Mouse (Mus musculus): ENCODE measurements around the gene Hist2h4. TPM values are rescaled to one million over a fixed set of nuclear protein-coding genes. Genes with fewer than 3 reads are reported as not detected.

Gene Hist2h4
- total RNA-seq, 2 experiments from 2014 or later = 5.9 to 6.8 TPM

GRCm38 (mm10) chr3:96269511-96270474 is 6.7 kb upstream of the Hist2h4 start, which contains the start of gene Hist2h2bb:
Gene Hist2h2bb (plus strand): TSS chr3:96269752.
- DNase-seq = peak; percentile 83 to 84
- intact Hi-C loops (cut with DNase I) = loop anchor here (10.0 kb wide), 1 partner anchor 205 kb away; no protein-coding TSS in a partner anchor

- DNase-seq = peak in 1 of 2 experiments; percentile 23
- intact Hi-C loops (cut with DNase I) = loop anchor here (10.0 kb wide), 1 partner anchor 204 kb away; no protein-coding TSS in a partner anchor
These were observed 5.8 kb upstream of the Hist2h4 start for GRCm38 (mm10) chr3:96268776-96269378.

GRCm38 (mm10) chr3:96268051-96268775 is 5.1 kb upstream of the Hist2h4 start, which contains the start of gene Hist2h3b:
Gene Hist2h3b (plus strand): TSS chr3:96268654.
- peak; percentile 50 to 75 for DNase-seq
- intact Hi-C loops (cut with DNase I) = loop anchor here (10.0 kb wide), 1 partner anchor 203 kb away; no protein-coding TSS in a partner anchor

- intact Hi-C loops (cut with DNase I) = loop anchor here (10.0 kb wide), 1 partner anchor 203 kb away; no protein-coding TSS in a partner anchor
- DNase-seq = no peak
These were observed 4.4 kb upstream of the Hist2h4 start for GRCm38 (mm10) chr3:96267541-96267940.

GRCm38 (mm10) chr3:96266132-96266710 is 3.1 kb upstream of the Hist2h4 start:
- intact Hi-C loops (cut with DNase I) = loop anchor here (10.0 kb wide), 1 partner anchor 201 kb away; no protein-coding TSS in a partner anchor
- DNase-seq = no peak

GRCm38 (mm10) chr3:96264404-96264949 is 1.4 kb upstream of the Hist2h4 start:
- no peak for DNase-seq
- intact Hi-C loops (cut with DNase I) = loop anchor here (10.0 kb wide), 1 partner anchor 200 kb away; no protein-coding TSS in a partner anchor

GRCm38 (mm10) chr3:96263558-96264403 is 670 bp upstream of the Hist2h4 start:
- DNase-seq = peak in 1 of 2 experiments; percentile 54
- intact Hi-C loops (cut with DNase I) = loop anchor here (10.0 kb wide), 1 partner anchor 199 kb away; no protein-coding TSS in a partner anchor

GRCm38 (mm10) chr3:96262216-96262875 is 765 bp downstream of the Hist2h4 start:
- intact Hi-C loops (cut with DNase I) = loop anchor here (10.0 kb wide), 1 partner anchor 198 kb away; no protein-coding TSS in a partner anchor
- DNase-seq = peak; percentile 66 to 78

- intact Hi-C loops (cut with DNase I) = loop anchor here (10.0 kb wide), 1 partner anchor 197 kb away; no protein-coding TSS in a partner anchor
- no peak for DNase-seq
These were observed 1.5 kb downstream of the Hist2h4 start for GRCm38 (mm10) chr3:96261623-96262022.

GRCm38 (mm10) chr3:96260220-96260619 is 2.9 kb downstream of the Hist2h4 start:
- no peak for DNase-seq
- intact Hi-C loops (cut with DNase I) = loop anchor here (10.0 kb wide), 1 partner anchor 195 kb away; no protein-coding TSS in a partner anchor

- no peak for DNase-seq
- intact Hi-C loops (cut with DNase I) = no loop called here
These were observed 5.9 kb downstream of the Hist2h4 start for GRCm38 (mm10) chr3:96257190-96257589.

GRCm38 (mm10) chr3:96255926-96256593 is 7.1 kb downstream of the Hist2h4 start:
- DNase-seq = no peak
- intact Hi-C loops (cut with DNase I) = no loop called here

GRCm38 (mm10) chr3:96254683-96255355 is 8.3 kb downstream of the Hist2h4 start:
- intact Hi-C loops (cut with DNase I) = no loop called here
- DNase-seq = no peak

- no peak for DNase-seq
These were observed 11.3 kb downstream of the Hist2h4 start for GRCm38 (mm10) chr3:96251787-96252186.

GRCm38 (mm10) chr3:96250890-96251289 is 12.2 kb downstream of the Hist2h4 start:
- intact Hi-C loops (cut with DNase I) = no loop called here
- no peak for DNase-seq

More at GRCm38 (mm10) chr3:96251787-96252186, 11.3 kb downstream of the Hist2h4 start:
- intact Hi-C loops (cut with DNase I) = no loop called here

- intact Hi-C loops (cut with DNase I) = no loop called here
These were observed 14.1 kb downstream of the Hist2h4 start for GRCm38 (mm10) chr3:96249034-96249345.

More at GRCm38 (mm10) chr3:96249034-96249345, 14.1 kb downstream of the Hist2h4 start:
- no peak for DNase-seq

Measured in gastrocnemius, postnatal 36 days (tissue).